Mouse (Mus musculus): ENCODE results near the gene Neurl2. TPM values are rescaled to one million over a fixed set of nuclear protein-coding genes. Genes with fewer than 3 reads are reported as not detected.
"Not testable (repeated sequence)": the region's sequence is repeated elsewhere in the genome, so short reads cannot be mapped to it uniquely, and the experiment has no call there.

The Neurl2 gene
- polyA plus RNA-seq, 1 experiment from 2014 or later = 5.4 TPM

DNA sequence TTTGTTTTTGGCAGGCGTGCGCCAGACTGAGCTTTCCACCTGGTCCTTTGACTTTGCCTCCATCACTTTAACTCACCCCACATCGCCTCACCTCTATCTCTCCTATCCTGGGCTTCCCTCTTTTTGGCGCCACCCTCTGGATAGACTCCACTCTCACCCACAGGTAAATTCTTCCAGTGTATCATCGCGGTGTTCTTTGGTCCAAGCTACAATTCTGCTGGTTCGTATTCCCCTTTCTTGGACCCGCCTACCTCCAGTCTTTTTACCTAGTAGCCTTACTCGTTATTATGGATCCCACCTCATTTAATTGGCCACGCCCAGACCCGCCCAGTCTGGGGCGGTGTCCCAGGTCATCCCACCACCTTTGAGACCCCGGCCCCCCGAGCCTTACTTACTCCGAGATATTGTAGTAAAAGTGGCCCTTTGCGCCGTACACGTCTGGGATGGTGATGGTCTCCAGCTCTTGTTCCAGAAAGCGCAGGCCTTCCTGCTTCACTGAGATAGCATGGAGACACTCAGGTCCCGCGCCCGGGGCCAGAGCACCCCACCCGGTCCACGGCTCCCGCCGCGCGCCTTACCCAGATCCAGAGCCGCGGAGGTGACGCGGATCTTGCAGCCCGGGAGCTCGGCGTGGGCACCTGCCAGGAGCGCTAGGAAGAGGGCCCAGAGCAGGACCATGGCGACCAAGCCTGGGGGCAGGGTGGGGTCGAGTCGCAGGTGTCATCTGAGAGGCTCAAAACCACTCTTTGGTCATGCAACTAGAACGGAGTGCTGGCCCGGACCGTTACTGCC lies 23.2 kb upstream of the Neurl2 start:
- Histone ChIP-seq H3K9ac (peak overlapping the region; percentile 63), H3K4me3 (peak overlapping the region; percentile 49), H3K27me3 (peaks cover 59% of the 10 kb centered on the region), H3K4me2 (peak overlapping the region; percentile 87), H3K36me3 (no peaks in the 10 kb centered on the region), H3K27ac (peak overlapping the region; percentile 58), H3K9me3 (no peaks in the 10 kb centered on the region), H3K4me1 (replicated peaks) (peaks cover 26% of the 10 kb centered on the region)
- 1% methylated on average over 42 of the region's 42 CpGs for WGBS
- peak; percentile 47; the same call in 1 of the 2 replicates for ATAC-seq (ENCODE audit: low FRiP score)

DNA sequence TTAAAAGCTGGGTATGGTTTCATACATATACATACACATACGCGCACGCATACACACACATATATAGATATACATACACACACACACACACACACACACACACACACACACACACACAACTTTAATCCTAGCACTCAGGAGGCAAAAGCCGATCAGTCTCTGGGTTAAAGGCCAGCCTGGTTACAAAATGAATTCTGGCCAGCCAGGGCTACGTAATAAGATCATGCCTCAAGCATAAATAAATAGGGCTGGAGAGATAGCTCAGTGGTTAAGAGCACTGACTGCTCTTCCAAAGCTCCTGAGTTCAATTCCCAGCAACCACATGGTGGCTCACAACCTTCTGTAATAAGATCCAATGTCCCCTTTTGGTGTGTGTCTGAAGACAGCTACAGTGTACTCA lies 22.3 kb upstream of the Neurl2 start:
- 69% methylated on average over 5 of the region's 5 CpGs for WGBS
- H3K4me3 ChIP-seq; H3K9ac ChIP-seq; H3K36me3 ChIP-seq; H3K27ac ChIP-seq; ATAC-seq (ENCODE audit: low FRiP score); H3K9me3 ChIP-seq: not testable (repeated sequence)
- H3K4me1 ChIP-seq (replicated peaks) = peaks cover 22% of the 10 kb centered on the region
- peaks cover 54% of the 10 kb centered on the region for H3K27me3 ChIP-seq
- H3K4me2 ChIP-seq = peak overlapping the region; percentile 87

DNA sequence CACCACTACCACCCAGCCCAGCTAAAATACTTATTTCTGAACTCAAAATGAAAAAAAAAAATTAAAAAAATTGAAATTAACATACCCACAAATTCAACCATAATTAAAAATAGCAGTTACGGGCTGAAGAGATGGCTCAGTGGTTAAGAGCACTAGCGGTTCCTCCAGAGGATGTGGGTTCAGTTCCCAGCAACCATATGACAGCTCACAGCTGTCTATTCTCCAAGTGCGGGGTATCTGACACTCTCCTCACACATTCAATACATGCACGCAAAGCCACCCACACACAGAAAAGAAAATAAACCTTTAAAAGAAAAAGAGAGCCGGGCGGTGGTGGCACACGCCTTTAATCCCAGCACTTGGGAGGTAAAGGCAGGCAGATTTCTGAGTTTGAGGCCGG lies 16.8 kb upstream of the Neurl2 start:
- H3K4me1 ChIP-seq (replicated peaks) = no peaks in the 10 kb centered on the region
- H3K4me2 ChIP-seq = no peak overlapping the region
- 90% methylated on average over 8 of the region's 8 CpGs for WGBS
- no peaks in the 10 kb centered on the region for H3K9me3 ChIP-seq
- H3K4me3 ChIP-seq = no peak overlapping the region
- H3K36me3 ChIP-seq = no peaks in the 10 kb centered on the region
- no peak for ATAC-seq (ENCODE audit: low FRiP score)
- H3K27ac ChIP-seq = no peak overlapping the region
- peaks cover 6% of the 10 kb centered on the region; the same call in 1 of the 2 replicates for H3K27me3 ChIP-seq
- H3K9ac ChIP-seq = no peak overlapping the region

DNA sequence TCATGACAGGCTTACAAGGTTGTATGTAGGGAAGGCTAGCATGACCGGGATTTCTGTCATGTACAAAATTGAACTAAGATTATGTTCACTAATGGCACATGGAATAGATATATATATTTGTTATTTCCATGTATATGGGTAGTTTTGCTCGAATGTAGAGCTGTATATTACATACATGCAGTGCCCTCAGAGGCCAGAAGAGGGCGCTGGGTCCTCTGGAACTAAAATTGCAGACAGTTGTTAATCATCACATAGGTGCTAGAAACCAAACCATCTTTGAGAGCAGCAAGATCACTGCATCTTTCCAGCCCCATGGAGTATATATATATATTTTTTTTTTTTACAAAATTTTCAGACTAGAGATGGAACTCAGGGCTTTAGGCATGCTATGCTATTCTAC lies 12.5 kb upstream of the Neurl2 start:
- H3K27ac ChIP-seq = no peak overlapping the region
- 55% methylated on average over 3 of the region's 3 CpGs for WGBS
- no peaks in the 10 kb centered on the region for H3K4me1 ChIP-seq (replicated peaks)
- ATAC-seq (ENCODE audit: low FRiP score) = no peak
- no peak overlapping the region for H3K4me2 ChIP-seq
- H3K9ac ChIP-seq = no peak overlapping the region
- no peak overlapping the region for H3K4me3 ChIP-seq
- H3K27me3 ChIP-seq = no peaks in the 10 kb centered on the region
- H3K9me3 ChIP-seq = no peaks in the 10 kb centered on the region
- 0 out of 2 replicates have a peak, but pooled peaks cover 2% of the 10 kb centered on the region for H3K36me3 ChIP-seq

DNA sequence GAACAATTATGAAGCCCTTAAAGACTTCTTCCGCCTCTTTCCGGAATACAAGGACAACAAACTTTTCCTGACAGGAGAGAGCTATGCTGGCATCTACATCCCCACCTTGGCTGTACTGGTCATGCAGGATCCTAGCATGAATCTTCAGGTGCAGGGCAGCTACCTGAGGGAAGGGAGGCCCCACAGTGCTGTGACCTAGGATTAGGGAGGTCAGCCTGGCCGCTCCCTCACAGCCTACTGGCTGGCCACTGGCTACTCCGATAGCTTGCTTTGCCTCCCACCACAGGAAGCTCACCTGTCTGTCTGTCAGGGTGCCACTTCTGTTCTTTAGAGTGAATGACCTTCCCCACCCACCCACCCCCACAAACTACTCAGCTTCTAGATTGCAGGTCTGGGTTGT lies 1.9 kb upstream of the Neurl2 start:
- whole genome bisulfite sequencing = 100% methylated on average over 4 of the region's 4 CpGs
- Histone ChIP-seq H3K4me2 (peak overlapping the region; percentile 98), H3K36me3 (peaks cover 38% of the 10 kb centered on the region), H3K27ac (no peak overlapping the region), H3K4me3 (peak overlapping the region; percentile 69; the same call in 1 of the 2 replicates), H3K9me3 (no peaks in the 10 kb centered on the region), H3K4me1 (replicated peaks) (peaks cover 27% of the 10 kb centered on the region), H3K27me3 (no peaks in the 10 kb centered on the region), H3K9ac (no peak overlapping the region)
- no peak for ATAC-seq (ENCODE audit: low FRiP score)

DNA sequence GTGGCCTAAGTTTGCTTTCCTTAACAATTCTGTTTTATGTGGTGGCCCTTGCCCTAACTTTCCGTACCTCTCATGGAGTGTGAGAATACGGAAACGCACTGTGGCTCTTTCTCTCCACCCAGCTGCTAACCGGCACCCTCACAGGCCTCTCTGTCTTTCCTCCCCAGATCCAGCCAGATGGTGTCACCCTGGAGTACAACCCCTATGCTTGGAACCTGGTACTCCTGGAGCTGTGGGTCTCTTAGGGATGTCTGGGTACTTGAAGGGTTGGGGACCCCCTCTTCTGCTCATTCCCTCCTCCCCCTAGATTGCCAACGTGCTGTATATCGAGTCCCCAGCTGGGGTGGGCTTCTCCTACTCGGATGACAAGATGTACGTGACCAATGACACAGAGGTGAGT lies 1.3 kb upstream of the Neurl2 start:
- ATAC-seq (ENCODE audit: low FRiP score) = no peak
- Histone ChIP-seq H3K4me3 (peak overlapping the region; percentile 69), H3K4me1 (replicated peaks) (peaks cover 27% of the 10 kb centered on the region), H3K27ac (no peak overlapping the region; the same call in 1 of the 2 replicates), H3K9ac (peak overlapping the region; percentile 83), H3K36me3 (peaks cover 32% of the 10 kb centered on the region), H3K9me3 (no peaks in the 10 kb centered on the region), H3K27me3 (no peaks in the 10 kb centered on the region), H3K4me2 (peak overlapping the region; percentile 98)
- 50% methylated on average over 8 of the region's 8 CpGs for WGBS

DNA sequence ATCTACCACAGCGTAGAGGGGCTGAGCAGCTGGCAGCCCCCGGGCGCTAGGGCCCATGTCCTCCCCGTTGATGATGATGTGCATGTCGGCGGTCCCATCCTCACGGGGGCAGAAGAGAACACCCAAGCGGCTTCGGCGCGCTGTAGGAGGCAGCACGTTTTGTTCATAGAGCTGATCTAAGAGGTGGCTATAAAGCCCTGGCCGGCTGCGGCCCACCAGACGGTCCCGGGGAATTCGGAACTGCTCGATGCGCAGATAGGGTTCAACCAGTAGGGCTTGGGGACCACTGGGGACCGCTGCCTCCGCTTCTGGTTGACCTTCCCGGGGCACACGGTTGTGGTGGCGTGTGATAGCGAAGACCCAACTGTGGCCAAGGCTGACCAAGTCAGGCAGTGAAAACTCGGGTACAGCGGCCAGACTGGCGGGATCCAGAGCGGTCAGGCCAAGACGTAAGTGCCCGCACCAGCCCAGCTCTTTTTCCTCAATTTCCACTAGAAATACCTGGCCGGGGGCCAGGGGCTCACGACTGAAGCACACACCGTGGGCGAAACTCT lies 431 bp downstream of the Neurl2 start, which contains the start of gene Ctsa:
Gene Ctsa, plus strand, starts transcription at position 126 of the 554 bp plus-strand sequence.
- H3K4me1 ChIP-seq (replicated peaks) = peaks cover 27% of the 10 kb centered on the region
- no peaks in the 10 kb centered on the region for H3K9me3 ChIP-seq
- ATAC-seq (ENCODE audit: low FRiP score) = peak; percentile 62
- H3K9ac ChIP-seq = peak within 1 kb of the TSS; percentile 83
- H3K27me3 ChIP-seq = no peaks in the 10 kb centered on the region
- H3K4me2 ChIP-seq = peak within 1 kb of the TSS; percentile 98
- H3K27ac ChIP-seq = peak within 1 kb of the TSS; percentile 73
- WGBS = 2% methylated on average over 35 of the region's 35 CpGs
- peak within 1 kb of the TSS; percentile 69 for H3K4me3 ChIP-seq
- H3K36me3 ChIP-seq = peaks cover 28% of the 10 kb centered on the region

DNA sequence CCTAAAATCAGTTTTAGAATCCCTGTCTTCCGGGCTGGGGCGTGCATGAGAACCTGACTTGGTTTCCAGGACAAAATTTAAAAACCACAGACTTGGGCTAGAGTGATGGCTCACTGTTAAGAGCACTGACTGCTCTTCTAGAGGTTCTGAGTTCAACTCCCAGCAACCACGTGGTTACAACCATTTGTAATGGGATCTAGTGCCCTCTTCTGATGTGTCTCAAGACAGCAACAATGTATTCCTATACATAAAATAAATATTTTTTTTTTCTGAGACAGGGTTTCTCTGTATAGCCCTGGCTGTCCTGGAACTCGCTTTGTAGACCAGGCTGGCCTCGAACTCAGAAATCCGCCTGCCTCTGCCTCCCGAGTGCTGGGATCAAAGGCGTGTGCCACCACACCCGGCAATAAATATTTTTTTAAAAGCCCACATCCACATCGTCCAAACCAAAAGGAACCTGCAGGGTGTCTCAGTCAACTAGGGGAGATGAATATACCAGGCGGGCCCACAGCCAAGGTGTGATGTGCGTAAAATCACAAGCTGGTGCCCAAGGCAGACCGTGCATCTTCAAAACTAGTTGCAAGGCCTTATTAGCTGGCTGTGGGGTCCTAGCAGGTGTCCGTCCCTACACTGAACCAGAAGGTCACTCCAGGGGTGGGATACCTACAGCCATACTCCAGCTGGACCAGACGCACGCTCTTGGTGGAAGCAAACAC lies 1.1 kb downstream of the Neurl2 start:
- Histone ChIP-seq H3K27ac (peak overlapping the region; percentile 73), H3K4me3 (peak overlapping the region; percentile 69), H3K9me3 (no peaks in the 10 kb centered on the region), H3K27me3 (no peaks in the 10 kb centered on the region), H3K4me2 (peak overlapping the region; percentile 98), H3K9ac (peak overlapping the region; percentile 83), H3K4me1 (replicated peaks) (peaks cover 27% of the 10 kb centered on the region), H3K36me3 (peaks cover 30% of the 10 kb centered on the region)
- ATAC-seq (ENCODE audit: low FRiP score) = no peak; the same call in 1 of the 2 replicates
- 62% methylated on average over 16 of the region's 16 CpGs for WGBS

DNA sequence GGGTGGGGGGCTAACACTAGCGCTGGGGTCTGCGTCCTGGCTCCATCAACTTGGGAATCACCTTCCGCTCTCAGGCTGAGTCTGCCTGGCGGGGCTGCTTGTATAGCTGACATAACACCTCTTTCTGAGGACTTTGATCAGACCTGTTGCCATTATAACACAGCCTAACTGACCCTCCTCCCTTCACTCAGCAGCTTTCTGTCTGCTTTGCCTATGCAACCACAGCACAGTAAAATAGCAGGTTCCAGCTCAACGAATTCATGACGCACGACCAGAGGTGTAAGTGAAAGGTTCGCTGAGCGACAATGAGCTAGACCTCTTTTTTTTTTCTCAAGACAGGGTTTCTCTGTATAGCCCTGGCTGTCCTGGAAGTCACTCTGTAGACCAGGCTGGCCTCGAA lies 2.2 kb downstream of the Neurl2 start:
- Histone ChIP-seq H3K27ac (no peak overlapping the region), H3K27me3 (no peaks in the 10 kb centered on the region), H3K9ac (no peak overlapping the region), H3K4me2 (no peak overlapping the region), H3K36me3 (peaks cover 30% of the 10 kb centered on the region), H3K4me1 (replicated peaks) (peaks cover 28% of the 10 kb centered on the region), H3K4me3 (no peak overlapping the region), H3K9me3 (no peaks in the 10 kb centered on the region)
- WGBS = 87% methylated on average over 10 of the region's 10 CpGs
- no peak for ATAC-seq (ENCODE audit: low FRiP score)

DNA sequence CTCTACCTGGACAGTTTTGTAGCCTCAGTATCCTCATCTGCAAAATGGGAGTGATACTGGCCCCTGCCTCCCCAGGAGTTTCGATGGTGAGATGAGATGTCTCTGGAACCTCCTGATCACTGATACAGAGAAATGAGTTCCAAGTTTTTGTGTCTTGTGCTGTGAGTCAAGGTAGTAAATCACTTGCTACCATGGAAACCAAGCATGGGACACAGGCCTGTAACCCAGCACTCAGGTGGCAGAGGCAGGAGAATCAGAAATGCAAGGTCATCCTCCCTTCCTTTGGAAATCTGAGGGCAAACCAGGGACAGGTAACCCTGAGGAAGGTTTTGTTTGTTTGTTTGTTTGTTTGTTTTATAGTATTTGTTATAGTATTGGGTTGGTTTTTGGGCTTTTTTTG lies 4.2 kb downstream of the Neurl2 start:
- Histone ChIP-seq H3K9ac (no peak overlapping the region), H3K27me3 (no peaks in the 10 kb centered on the region), H3K4me1 (replicated peaks) (peaks cover 17% of the 10 kb centered on the region), H3K4me3 (no peak overlapping the region), H3K9me3 (no peaks in the 10 kb centered on the region), H3K4me2 (no peak overlapping the region), H3K36me3 (peaks cover 47% of the 10 kb centered on the region), H3K27ac (no peak overlapping the region)
- no peak for ATAC-seq (ENCODE audit: low FRiP score)
- 93% methylated on average over 1 of the region's 1 CpGs for WGBS

DNA sequence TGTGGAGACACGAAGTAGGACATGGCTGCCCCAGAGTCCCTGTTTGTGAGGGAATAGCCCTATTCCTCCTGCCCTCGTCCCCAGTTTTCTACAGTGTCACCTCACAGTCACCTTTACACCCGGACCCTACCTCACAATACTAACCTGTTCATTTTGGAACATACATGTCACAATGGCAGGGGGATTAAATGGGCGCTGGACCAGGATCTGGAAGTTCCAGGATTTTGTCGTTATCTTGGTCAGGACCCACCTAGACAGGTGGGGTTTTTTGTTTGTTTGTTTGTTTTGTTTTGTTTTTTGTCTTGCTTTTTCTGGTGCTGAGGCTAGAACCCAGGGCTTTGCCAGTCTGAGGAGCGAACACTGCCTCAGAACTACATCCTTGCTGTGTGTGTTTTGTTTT lies 4.8 kb downstream of the Neurl2 start, which contains the start of gene Spata25:
Gene Spata25, minus strand, starts transcription at position 101 of the 400 bp plus-strand sequence.
- 0 out of 2 replicates have a peak within 1 kb of the TSS, but pooled peaks have one; percentile 43 for H3K9ac ChIP-seq
- no peaks in the 10 kb centered on the region for H3K9me3 ChIP-seq
- H3K27me3 ChIP-seq = no peaks in the 10 kb centered on the region
- H3K4me3 ChIP-seq = no peak within 1 kb of the TSS
- no peak within 1 kb of the TSS for H3K4me2 ChIP-seq
- H3K27ac ChIP-seq = no peak within 1 kb of the TSS
- no peak for ATAC-seq (ENCODE audit: low FRiP score)
- peaks cover 21% of the 10 kb centered on the region for H3K4me1 ChIP-seq (replicated peaks)
- 89% methylated on average over 6 of the region's 6 CpGs for WGBS
- H3K36me3 ChIP-seq = peaks cover 47% of the 10 kb centered on the region

Measured in hindbrain, embryonic 13.5 days (tissue).